Mouse (Mus musculus) CD4-positive, CD25-positive, alpha-beta regulatory T cell, adult 9 weeks (primary cell): Measurements from ENCODE around the gene Polr2f. TPM values are rescaled to one million over a fixed set of nuclear protein-coding genes. Genes with fewer than 3 reads are reported as not detected.

Source experiments
- polyA plus RNA-seq: library from polyadenylated mRNA; unstranded; fragments of 100-300 nt; shearing (Covaris generic); gene quantifications from one replicate; pipeline ENCODE4 v1.2.1, GENCODE M21; 2017

Polr2f gene
- polyA plus RNA-seq: 220 TPM

DNA sequence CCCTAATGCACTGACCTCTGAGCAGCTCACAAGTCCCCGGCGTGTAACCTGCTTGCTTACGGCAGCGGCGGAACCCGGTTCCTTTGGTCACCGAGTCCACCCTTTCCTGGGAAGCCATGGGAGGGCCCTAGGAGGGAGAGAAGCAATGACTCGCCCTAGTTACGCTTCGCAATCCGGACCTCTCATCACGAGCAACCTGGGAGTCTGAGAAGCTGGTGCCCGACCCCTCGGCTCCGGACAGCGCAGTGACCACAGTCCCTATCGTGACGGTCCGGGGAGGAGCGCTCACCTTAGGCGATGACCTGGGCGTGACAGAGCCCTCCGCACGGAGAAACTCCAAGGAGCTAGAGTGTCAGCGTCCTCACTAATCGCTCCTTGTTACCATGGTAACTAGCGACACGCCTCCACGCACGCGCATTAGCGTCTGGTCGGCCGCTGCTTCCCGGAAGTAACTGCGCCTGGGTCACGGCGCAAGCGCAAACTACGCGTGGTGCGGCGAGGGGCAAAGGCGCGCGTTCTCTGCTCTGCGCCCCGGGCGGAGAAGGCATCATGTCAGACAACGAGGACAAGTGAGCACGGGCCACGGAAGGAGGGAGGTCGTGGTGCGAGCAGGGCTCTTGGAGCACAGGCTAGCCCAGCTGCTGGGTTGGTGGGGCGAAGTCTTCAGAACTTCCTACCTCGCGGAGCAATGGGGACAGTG, at the start of gene Polr2f, which contains the start of gene 1700088E04Rik:
Polr2f (plus strand) TSS at position 144 of the 700 bp plus-strand sequence.
1700088E04Rik (minus strand) TSS at position 388 of the 700 bp plus-strand sequence.

GRCm38 (mm10) chr15:79108421-79109320, 32.1 kb upstream of the Polr2f start, which contains the start of gene Micall1:
Micall1 (plus strand) TSS chr15:79108898.

DNA sequence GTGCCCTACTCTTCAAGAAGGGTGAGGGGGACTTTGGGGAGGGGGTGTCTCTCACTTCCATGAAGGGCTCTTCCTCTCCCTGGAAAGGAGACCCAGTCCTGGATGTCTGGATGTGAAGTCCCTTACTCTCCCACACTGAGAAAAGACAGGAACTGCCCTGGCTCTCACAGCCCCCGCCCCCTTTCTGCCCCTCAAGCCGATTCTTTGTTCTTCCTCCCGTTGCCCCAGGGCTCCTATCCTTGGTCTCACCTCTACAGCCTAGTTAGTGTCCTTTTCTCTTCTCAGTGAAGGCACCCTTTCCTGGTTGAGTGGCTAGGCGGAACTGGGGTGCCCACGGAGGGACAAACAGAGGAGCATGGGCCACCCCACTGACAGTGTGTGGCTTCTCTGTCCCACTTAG, 24.3 kb downstream of the Polr2f start, which contains the start of gene Sox10:
Sox10 (minus strand) TSS at position 101 of the 400 bp plus-strand sequence.

Other genes with a start within 250 kb of the Polr2f start
- not detected for gene Gm49510, start 241.3 kb upstream of the Polr2f start, polyA plus RNA-seq
- gene Sh3bp1, start 241.2 kb upstream of the Polr2f start, polyA plus RNA-seq: 225 TPM
- gene Pdxp, start 227.1 kb upstream of the Polr2f start, polyA plus RNA-seq: 1.3 TPM
- gene Lgals1, start 214.3 kb upstream of the Polr2f start, polyA plus RNA-seq: 462 TPM
- gene Nol12, start 206.1 kb upstream of the Polr2f start, polyA plus RNA-seq: 61.0 TPM
- gene Triobp, start 193.3 kb upstream of the Polr2f start, polyA plus RNA-seq: 48.6 TPM
- 31.2 TPM for gene H1f0, start 112.6 kb upstream of the Polr2f start, polyA plus RNA-seq
- gene Galr3, start 99.1 kb upstream of the Polr2f start, polyA plus RNA-seq: not detected
- 5.8 TPM for gene Ankrd54, start 78.1 kb upstream of the Polr2f start, polyA plus RNA-seq
- 191 TPM for gene Eif3l, start 65.8 kb upstream of the Polr2f start, polyA plus RNA-seq
- gene Micall1, start 32.1 kb upstream of the Polr2f start, polyA plus RNA-seq: 13.6 TPM
- gene 1700088E04Rik, start 244 bp downstream of the Polr2f start, polyA plus RNA-seq: 2.2 TPM
- gene Sox10, start 24.2 kb downstream of the Polr2f start, polyA plus RNA-seq: not detected
- 42.8 TPM for gene Pick1, start 88.2 kb downstream of the Polr2f start, polyA plus RNA-seq
- 0.14 TPM for gene Gm49486, start 88.4 kb downstream of the Polr2f start, polyA plus RNA-seq
- not detected for gene Slc16a8, start 113.8 kb downstream of the Polr2f start, polyA plus RNA-seq
- gene Baiap2l2, start 144.5 kb downstream of the Polr2f start, polyA plus RNA-seq: not detected
- 17.6 TPM for gene Pla2g6, start 187.4 kb downstream of the Polr2f start, polyA plus RNA-seq
- 0.92 TPM for gene Maff, start 205.6 kb downstream of the Polr2f start, polyA plus RNA-seq